Mouse (Mus musculus) MEL (cell line): ENCODE measurements around the gene Spata25.

Experiments
- CTCF ChIP-seq, 3 experiments: IDR thresholded peaks in 2 of 3; conservative IDR thresholded peaks in 1 of 3; 2 replicates each; pipeline ENCODE4 v1.5.1; 2011 to 2012; ENCODE audit warnings: low read length in 3 of 3, low read depth in 2 of 3, mild to moderate bottlenecking in 2 of 3, improper control_type of control experiment in 1 of 3, inconsistent platforms in 1 of 3, mixed read lengths in 1 of 3, moderate library complexity in 1 of 3; ENCODE audit not compliant: control insufficient read depth in 1 of 3, insufficient read depth in 1 of 3, poor library complexity in 1 of 3, severe bottlenecking in 1 of 3
- MYC ChIP-seq: IDR thresholded peaks from 2 replicates; pipeline ENCODE4 v1.6.1; 2011; ENCODE audit warnings: low read depth, mild to moderate bottlenecking, low read length, improper control_type of control experiment, moderate library complexity
- POLR2A ChIP-seq, 2 experiments: IDR thresholded peaks; 2 replicates each; pipeline ENCODE4 v1.6.1; 2011 to 2012; ENCODE audit warnings: low read length in 2 of 2, mild to moderate bottlenecking in 2 of 2, control low read depth in 1 of 2, improper control_type of control experiment in 1 of 2, low read depth in 1 of 2, moderate library complexity in 1 of 2; ENCODE audit not compliant: control insufficient read depth in 1 of 2, insufficient read depth in 1 of 2, poor library complexity in 1 of 2
- POLR2AphosphoS2 ChIP-seq: IDR thresholded peaks from 2 replicates; pipeline ENCODE4 v1.6.1; 2011; ENCODE audit warnings: low read length, improper control_type of control experiment
- RAD21 ChIP-seq: IDR thresholded peaks from 2 replicates; pipeline ENCODE4 v1.6.1; 2011; ENCODE audit warnings: mild to moderate bottlenecking, low read depth, low read length, improper control_type of control experiment
- RCOR1 ChIP-seq: IDR thresholded peaks from 2 replicates; pipeline ENCODE4 v1.6.1; 2012; ENCODE audit warnings: low read depth, mild to moderate bottlenecking, inconsistent platforms, low read length, improper control_type of control experiment
- UBTF ChIP-seq: IDR thresholded peaks from 2 replicates; pipeline ENCODE4 v1.6.1; 2012; ENCODE audit warnings: low read depth, mild to moderate bottlenecking, inconsistent platforms, low read length, improper control_type of control experiment, moderate library complexity, borderline replicate concordance; ENCODE audit not compliant: insufficient read depth

GRCm38 (mm10) chr2:164835164-164835563 lies 6.8 kb upstream of the Spata25 start:
- no peak for TF ChIP-seq CTCF (IDR thresholded peaks at IDR 0.05 in 2 of 3, conservative IDR thresholded peaks at IDR 0.05 in 1 of 3; ENCODE audit: control insufficient read depth in 1 of 3, insufficient read depth in 1 of 3, low read depth in 2 of 3, low read length in 3 of 3, poor library complexity in 1 of 3, severe bottlenecking in 1 of 3)
- no peak for TF ChIP-seq POLR2A (IDR thresholded peaks at IDR 0.05; ENCODE audit: control insufficient read depth in 1 of 2, insufficient read depth in 1 of 2, low read depth in 1 of 2, low read length in 2 of 2, poor library complexity in 1 of 2)
- TF ChIP-seq UBTF = no peak
- TF ChIP-seq RAD21 = no peak
- no peak for TF ChIP-seq MYC
- no peak for TF ChIP-seq RCOR1
- TF ChIP-seq POLR2AphosphoS2 = no peak
